Mouse (Mus musculus) left cerebral cortex, postnatal 4 days (tissue): ENCODE data around the gene Vmn1r235. TPM values are rescaled to one million over a fixed set of nuclear protein-coding genes. Genes with fewer than 3 reads are reported as not detected.
"Not testable (repeated sequence)": the region's sequence is repeated elsewhere in the genome, so short reads cannot be mapped to it uniquely, and the experiment has no call there.

Experiments
- DNase-seq: peaks from one replicate; pipeline ENCODE4 v3.0.0-alpha.2; 2022
- intact Hi-C: fragments of 180-260 bp; cut with DNase I; formaldehyde crosslinking; loops from one replicate; pipeline ENCODE4 v1.15.1; 2025
- microRNA-seq: library from miRNA; unstranded; fragments of <30 nt; microRNA quantifications from one replicate; pipeline ENCODE4 v1.2.0, GENCODE M21; 2022
- total RNA-seq, 2 experiments: library from RNA; stranded (reverse); gene quantifications; 2 replicates each; pipeline ENCODE4 v1.2.3; 2021

The Vmn1r235 gene
- not detected for total RNA-seq

DNA sequence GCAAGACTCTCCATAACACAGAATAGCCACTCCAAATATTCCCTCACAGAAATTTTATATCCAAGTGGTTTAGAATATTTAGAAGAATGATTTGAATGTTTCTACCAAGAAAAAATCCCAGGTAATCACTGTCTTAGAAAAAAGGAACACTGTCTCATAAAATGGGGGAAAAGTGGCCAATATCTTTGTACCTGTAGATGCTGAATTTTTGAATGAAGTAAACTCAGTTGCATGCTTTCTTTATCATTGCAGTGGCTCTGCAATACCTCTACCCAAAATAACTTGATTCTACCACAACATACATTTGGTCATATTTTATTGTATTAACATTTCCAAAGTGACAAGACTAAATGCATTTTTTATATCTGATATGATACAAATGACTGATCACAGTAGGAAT, at the start of gene Vmn1r235:
Vmn1r235 (plus strand) TSS at position 301 of the 400 bp plus-strand sequence.
- intact Hi-C loops = no loop called here

DNA sequence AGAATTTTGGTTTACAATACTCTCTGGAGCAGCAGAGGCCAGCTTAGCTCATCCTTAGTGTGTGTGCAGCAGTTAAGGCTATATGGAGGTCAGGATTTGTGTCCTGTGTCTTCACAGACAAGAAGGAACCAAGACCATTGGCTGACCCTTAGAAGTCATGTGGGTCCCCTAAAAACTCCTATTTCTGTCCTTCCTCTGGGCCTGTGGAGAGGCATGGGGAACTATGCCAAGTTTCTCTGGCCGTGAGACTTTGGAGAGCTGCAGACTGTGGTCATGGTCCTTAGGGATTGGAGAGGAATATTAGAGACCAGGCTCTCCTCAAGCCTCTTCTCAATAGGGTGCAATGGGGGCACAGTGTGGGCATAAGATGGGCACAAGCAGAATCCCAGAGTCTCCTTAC, 45.1 kb upstream of the Vmn1r235 start:
- DNase-seq, intact Hi-C loops: not testable (repeated sequence)

More for the DNA sequence above, at the start of gene Vmn1r235:
- DNase-seq = no peak

DNA sequence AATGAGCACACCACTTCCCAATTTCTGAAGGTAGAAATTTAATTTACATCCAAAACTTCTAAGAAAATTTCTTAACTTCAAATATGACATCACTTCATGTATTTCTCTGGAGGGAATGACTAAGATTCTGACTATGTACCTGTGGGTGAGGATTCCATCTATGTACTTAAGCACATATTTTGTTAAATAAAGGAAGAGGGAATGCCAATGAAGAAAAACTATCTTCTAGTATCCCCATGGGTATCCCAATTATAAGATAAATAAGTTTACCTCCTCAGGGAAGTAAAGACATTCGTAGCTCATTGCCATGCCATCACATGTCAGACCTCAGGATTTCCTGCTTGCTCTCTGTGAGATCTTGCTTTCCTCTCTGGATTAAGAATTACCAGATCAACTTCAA, 30.4 kb upstream of the Vmn1r235 start, which contains the start of gene Vmn1r234:
Vmn1r234 (plus strand) TSS at position 301 of the 400 bp plus-strand sequence.
- intact Hi-C loops = no loop called here
- DNase-seq = no peak

GRCm38 (mm10) chr17:21231654-21232053, 24.6 kb upstream of the Vmn1r235 start:
- intact Hi-C loops = no loop called here
- DNase-seq = peak; percentile 31

DNA sequence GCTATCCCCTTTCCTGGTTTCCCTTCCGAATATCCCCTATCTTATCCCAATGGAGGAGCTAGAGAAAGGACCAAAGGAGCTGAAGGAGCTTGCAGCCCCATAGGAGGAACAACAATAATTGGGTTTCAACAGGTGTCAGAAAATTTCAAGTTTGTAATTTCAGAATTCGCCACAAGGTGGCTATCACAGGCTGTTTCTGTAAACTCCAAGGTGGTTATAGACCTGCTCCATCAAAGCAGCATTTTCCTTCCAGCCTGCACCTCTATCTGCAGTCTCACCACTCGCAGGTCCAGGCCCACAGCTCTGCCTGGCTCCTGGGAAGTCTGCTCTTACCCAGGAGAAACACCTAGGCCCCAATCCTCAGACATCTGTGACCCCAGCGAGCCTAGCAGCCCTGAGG, 15.9 kb downstream of the Vmn1r235 start:
- peak; percentile 3 for DNase-seq
- intact Hi-C loops = loop anchor here (5.0 kb wide), 1 partner anchor 245 kb away; no protein-coding TSS in a partner anchor

- intact Hi-C loops = no loop called here
- no peak for DNase-seq
These were observed 26.4 kb downstream of the Vmn1r235 start, which contains the start of gene Vmn1r236 for GRCm38 (mm10) chr17:21282642-21283041. Vmn1r236 (plus strand) TSS chr17:21282942.

DNA sequence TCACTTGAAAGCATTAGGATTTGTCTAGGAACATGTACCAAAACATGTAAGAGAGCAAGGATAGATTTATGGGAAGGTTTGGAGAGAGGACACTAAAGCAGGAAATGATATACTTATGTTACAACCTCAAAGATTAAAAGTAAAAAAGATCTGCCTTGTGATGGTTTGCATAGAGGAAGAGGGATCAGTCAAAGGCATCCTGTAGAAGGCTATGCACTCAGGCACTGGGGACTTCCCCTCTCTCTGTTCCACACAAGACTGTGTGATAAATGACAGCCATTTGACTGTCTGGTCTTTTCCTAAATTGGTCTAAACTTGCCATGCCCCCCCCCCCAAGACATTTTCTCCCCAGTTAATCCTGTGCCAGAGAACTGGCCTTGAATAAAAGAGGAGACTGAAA, 28.2 kb downstream of the Vmn1r235 start:
- DNase-seq = no peak
- intact Hi-C loops = no loop called here

GRCm38 (mm10) chr17:21289695-21290094, 33.5 kb downstream of the Vmn1r235 start:
- intact Hi-C loops = no loop called here
- DNase-seq = no peak

- DNase-seq = no peak
These were observed 55.4 kb downstream of the Vmn1r235 start, which contains the start of gene Vmn1r237 for GRCm38 (mm10) chr17:21311565-21311964. Vmn1r237 (plus strand) TSS chr17:21311865.

More at GRCm38 (mm10) chr17:21311565-21311964, 55.4 kb downstream of the Vmn1r235 start, which contains the start of gene Vmn1r237:
- intact Hi-C loops = no loop called here

Small RNA genes lying within 50 kb of the gene (microRNA-seq; reads per million reads assigned to microRNA genes)
- gene Gm26384 = not detected

Other genes starting within 250 kb of the Vmn1r235 start
- gene Zfp160, start 247.5 kb upstream of the Vmn1r235 start, total RNA-seq = 10 to 100 TPM; 29.4 to 30.8 TPM
- gene Vmn1r234, start 30.3 kb upstream of the Vmn1r235 start, total RNA-seq = not detected
- gene Vmn1r236, start 26.5 kb downstream of the Vmn1r235 start, total RNA-seq = not detected
- not detected for gene Vmn1r237, start 55.5 kb downstream of the Vmn1r235 start, total RNA-seq
- gene Zfp677, start 127.3 kb downstream of the Vmn1r235 start, total RNA-seq = 1 to 10 TPM; 3.3 to 3.5 TPM
- gene Zfp54, start 166.8 kb downstream of the Vmn1r235 start, total RNA-seq = 1 to 10 TPM; 2.7 to 3.6 TPM
- 1 to 10 TPM; 4.8 to 4.9 TPM for gene Zfp51, start 194.0 kb downstream of the Vmn1r235 start, total RNA-seq
- gene Zfp53, start 232.6 kb downstream of the Vmn1r235 start, total RNA-seq = 1 to 10 TPM; 7.3 to 8.0 TPM